Mouse (Mus musculus) layer of hippocampus, postnatal 36 days (tissue): ENCODE data around the gene F930015N05Rik. TPM values are rescaled to one million over a fixed set of nuclear protein-coding genes. Genes with fewer than 3 reads are reported as not detected.

ENCODE experiments used
- DNase-seq, 2 experiments: peaks; one replicate each; pipeline ENCODE4 v3.0.0; 2022
- total RNA-seq, 2 experiments: library from RNA; stranded (reverse); gene quantifications; 2 replicates each; pipeline ENCODE4 v1.2.3; 2021

F930015N05Rik gene
- under 1 TPM; 0.22 to 0.51 TPM for total RNA-seq

GRCm38 (mm10) chr11:64436412-64436727 lies at the start of gene F930015N05Rik:
F930015N05Rik (minus strand) TSS chr11:64436653.
- peak in 1 of 2 experiments; percentile 2 for DNase-seq

- no peak for DNase-seq
These were observed 45.0 kb upstream of the F930015N05Rik start for GRCm38 (mm10) chr11:64481445-64481844.

GRCm38 (mm10) chr11:64473679-64474078 lies 37.2 kb upstream of the F930015N05Rik start:
- DNase-seq, result no peak

- DNase-seq, result no peak
These were observed 34.2 kb upstream of the F930015N05Rik start for GRCm38 (mm10) chr11:64470689-64471088.

GRCm38 (mm10) chr11:64468737-64469136 lies 32.3 kb upstream of the F930015N05Rik start:
- DNase-seq, result no peak

- DNase-seq, result no peak
These were observed 25.3 kb upstream of the F930015N05Rik start for GRCm38 (mm10) chr11:64461746-64462145.

GRCm38 (mm10) chr11:64448586-64449315 lies 12.3 kb upstream of the F930015N05Rik start:
- DNase-seq, result no peak

- DNase-seq, result no peak
These were observed 8.8 kb upstream of the F930015N05Rik start for GRCm38 (mm10) chr11:64445227-64445626.

GRCm38 (mm10) chr11:64442701-64443100 lies 6.2 kb upstream of the F930015N05Rik start:
- DNase-seq, result no peak

- DNase-seq, result no peak
These were observed 5.7 kb upstream of the F930015N05Rik start for GRCm38 (mm10) chr11:64442119-64442518.

GRCm38 (mm10) chr11:64438909-64439308 lies 2.5 kb upstream of the F930015N05Rik start:
- DNase-seq, result no peak

GRCm38 (mm10) chr11:64437721-64438120 lies 1.3 kb upstream of the F930015N05Rik start:
- DNase-seq, result no peak

GRCm38 (mm10) chr11:64436791-64437298 lies 392 bp upstream of the F930015N05Rik start:
- DNase-seq, result no peak

GRCm38 (mm10) chr11:64435546-64436411 lies 674 bp downstream of the F930015N05Rik start:
- DNase-seq, result peak in 1 of 2 experiments; percentile 10

- peak in 1 of 2 experiments; percentile 8 for DNase-seq
These were observed 1.6 kb downstream of the F930015N05Rik start, which contains the start of gene Hs3st3a1 for GRCm38 (mm10) chr11:64434611-64435545. Hs3st3a1 (plus strand) TSS chr11:64435332.

GRCm38 (mm10) chr11:64418969-64419368 lies 17.5 kb downstream of the F930015N05Rik start:
- DNase-seq, result no peak

GRCm38 (mm10) chr11:64400534-64401093 lies 35.8 kb downstream of the F930015N05Rik start:
- DNase-seq, result no peak

GRCm38 (mm10) chr11:64397612-64398011 lies 38.8 kb downstream of the F930015N05Rik start:
- no peak for DNase-seq

- no peak for DNase-seq
These were observed 39.5 kb downstream of the F930015N05Rik start for GRCm38 (mm10) chr11:64396949-64397348.

- DNase-seq, result peak; percentile 56 to 61
These were observed 40.0 kb downstream of the F930015N05Rik start for GRCm38 (mm10) chr11:64396331-64396881.

GRCm38 (mm10) chr11:64386333-64386732 lies 50.1 kb downstream of the F930015N05Rik start:
- DNase-seq, result no peak
